Mouse (Mus musculus) intestine, postnatal 0 days (tissue): ENCODE results near the gene Phc2. TPM values are rescaled to one million over a fixed set of nuclear protein-coding genes. Genes with fewer than 3 reads are reported as not detected.

Experiments used
- ATAC-seq: fragments of 200-750 bp; cut with Nextera tagmentation; 2 replicates; pipeline ENCODE4 v1.8.0; 2017; ENCODE audit warnings: mild to moderate bottlenecking, moderate TSS enrichment, moderate library complexity
- H3K27ac ChIP-seq: fragments of 300-500 bp; sonication (generic); 2 replicates; pipeline ENCODE4 v1.5.1; 2014; ENCODE audit warnings: mild to moderate bottlenecking, low read depth, low read length, moderate library complexity
- H3K27me3 ChIP-seq: fragments of 300-500 bp; sonication (generic); replicated peaks from 2 replicates; pipeline ENCODE4 v1.6.1; 2014; ENCODE audit warnings: low read length, mixed read lengths; ENCODE audit not compliant: control insufficient read depth, insufficient read depth
- H3K36me3 ChIP-seq: fragments of 300-500 bp; sonication (generic); 2 replicates; pipeline ENCODE4 v1.6.1; 2014; ENCODE audit warnings: mild to moderate bottlenecking, moderate library complexity; ENCODE audit not compliant: control insufficient read depth, insufficient read depth
- H3K4me1 ChIP-seq: fragments of 300-500 bp; sonication (generic); replicated peaks from 2 replicates; pipeline ENCODE4 v1.6.1; 2014; ENCODE audit warnings: antibody characterized with exemption, low read length, mixed read lengths; ENCODE audit not compliant: control insufficient read depth, insufficient read depth
- H3K4me2 ChIP-seq: fragments of 300-500 bp; sonication (generic); replicated peaks from 2 replicates; pipeline ENCODE4 v1.6.1; 2014; ENCODE audit warnings: low read depth, mild to moderate bottlenecking, moderate library complexity
- H3K4me3 ChIP-seq: fragments of 300-500 bp; sonication (generic); 2 replicates; pipeline ENCODE4 v1.5.1; 2014; ENCODE audit warnings: low read depth, low read length
- H3K9ac ChIP-seq: fragments of 300-500 bp; sonication (generic); 2 replicates; pipeline ENCODE4 v1.6.1; 2014; ENCODE audit warnings: mild to moderate bottlenecking, low read depth, low read length
- H3K9me3 ChIP-seq: fragments of 300-500 bp; sonication (generic); 2 replicates; pipeline ENCODE4 v1.6.1; 2016; ENCODE audit warnings: mixed run types; ENCODE audit not compliant: control insufficient read depth
- CTCF ChIP-seq: sonication (generic); IDR thresholded peaks from 2 replicates; pipeline ENCODE4 v1.5.1; 2016; ENCODE audit warnings: low read depth, mild to moderate bottlenecking, control low read depth, antibody characterized with exemption, moderate library complexity
- WGBS: fragments of 180-500 bp; shearing (Covaris S2); extraction: QIAGEN DNeasy Blood & Tissue Kit; methylation state at CpG from one replicate; pipeline ENCODE4 v1.1.7; 2014; 5-methylcytosine and 5-hydroxymethylcytosine counted together
- polyA plus RNA-seq: library from polyadenylated mRNA; unstranded; fragments of >200 nt; fragmentation: Nextera tagmentation; extraction: Ambion mirVana; gene quantifications from 2 replicates; pipeline ENCODE4 v1.2.1, GENCODE M21; 2015

Phc2 gene
- polyA plus RNA-seq, 1 experiment from 2014 or later: 25.4 TPM

DNA sequence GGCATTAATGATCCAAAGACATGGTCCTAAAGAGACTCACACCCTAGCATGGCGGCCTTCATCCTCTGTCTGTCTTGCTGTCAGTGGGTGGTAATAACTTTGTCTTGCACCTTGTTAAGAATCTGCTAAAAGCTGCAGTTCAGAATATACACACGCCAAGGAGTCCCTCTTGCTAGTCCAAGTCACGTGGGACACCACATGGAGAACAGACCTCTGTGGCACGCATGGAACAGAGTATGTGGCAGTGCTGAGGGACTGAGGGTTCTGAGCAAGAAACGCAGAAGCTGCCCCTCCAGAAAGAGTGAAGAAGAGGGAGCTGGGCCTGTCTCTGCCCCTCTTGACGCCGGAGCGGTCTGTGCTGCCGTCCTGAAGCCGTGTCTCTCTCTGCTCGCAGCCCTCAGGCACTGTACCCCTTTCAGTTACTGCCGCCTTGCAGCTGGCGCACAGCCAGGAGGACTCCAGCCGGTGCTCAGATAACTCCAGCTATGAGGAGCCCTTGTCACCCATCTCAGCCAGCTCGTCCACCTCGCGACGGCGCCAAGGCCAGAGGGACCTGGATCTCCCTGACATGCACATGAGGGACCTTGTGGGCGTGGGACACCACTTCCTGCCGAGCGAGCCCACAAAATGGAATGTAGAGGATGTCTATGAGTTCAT is 93.2 kb downstream of the Phc2 start:
- Histone ChIP-seq H3K27me3 (no peaks in the 10 kb centered on the region), H3K4me3 (no peak overlapping the region), H3K27ac (no peak overlapping the region; the same call in 1 of the 2 replicates), H3K4me2 (no peak overlapping the region), H3K9me3 (no peaks in the 10 kb centered on the region), H3K36me3 (peaks cover 92% of the 10 kb centered on the region), H3K9ac (no peak overlapping the region), H3K4me1 (no peaks in the 10 kb centered on the region)
- no peak for ATAC-seq
- no peak for TF ChIP-seq CTCF
- 75% methylated on average over 22 of the region's 22 CpGs for whole genome bisulfite sequencing

DNA sequence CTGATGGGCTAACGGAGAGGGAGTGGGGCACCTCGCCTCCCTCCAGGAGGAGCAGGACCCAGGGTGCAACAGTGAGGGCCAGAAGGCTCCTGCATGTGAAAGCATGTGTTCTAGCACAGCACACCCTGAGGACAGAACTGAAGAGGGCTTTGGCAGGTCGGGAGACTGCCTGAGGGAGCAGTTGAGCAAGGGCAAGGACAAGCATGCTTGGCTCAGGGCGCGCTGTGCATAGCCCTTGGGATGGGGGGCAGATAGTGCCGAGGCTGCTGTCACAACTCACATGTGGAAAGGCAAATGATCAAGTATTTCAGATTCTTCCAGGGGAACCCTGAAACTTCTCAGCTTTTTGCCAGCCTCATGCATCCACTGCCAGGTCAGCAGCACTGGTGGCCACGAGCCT is 93.8 kb downstream of the Phc2 start:
- Histone ChIP-seq H3K27ac (no peak overlapping the region), H3K4me1 (no peaks in the 10 kb centered on the region), H3K4me3 (no peak overlapping the region), H3K9ac (no peak overlapping the region), H3K9me3 (no peaks in the 10 kb centered on the region), H3K36me3 (peaks cover 92% of the 10 kb centered on the region), H3K4me2 (no peak overlapping the region), H3K27me3 (no peaks in the 10 kb centered on the region)
- 94% methylated on average over 7 of the region's 7 CpGs for WGBS
- no peak for ATAC-seq
- no peak for TF ChIP-seq CTCF

DNA sequence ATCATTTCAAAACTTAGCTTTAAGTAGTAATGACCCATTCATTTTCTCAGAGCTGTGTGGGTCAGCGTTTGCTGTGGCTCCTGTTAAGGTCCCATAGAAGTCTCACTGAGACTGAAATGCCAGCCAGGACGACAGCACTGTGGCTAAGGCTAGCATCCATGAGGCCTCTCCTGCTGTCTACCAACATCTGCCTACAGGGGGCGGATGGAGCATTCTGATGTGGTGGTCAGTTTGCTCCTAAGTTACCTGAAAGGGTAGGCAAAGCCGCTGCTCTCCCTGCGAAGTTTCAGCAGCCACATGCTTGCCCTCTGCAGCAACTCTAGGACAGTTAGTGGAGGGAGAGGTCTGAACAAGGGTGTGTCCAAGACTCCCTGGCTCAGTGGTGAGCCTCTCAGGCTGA is 96.5 kb downstream of the Phc2 start:
- no peaks in the 10 kb centered on the region for H3K27me3 ChIP-seq

DNA sequence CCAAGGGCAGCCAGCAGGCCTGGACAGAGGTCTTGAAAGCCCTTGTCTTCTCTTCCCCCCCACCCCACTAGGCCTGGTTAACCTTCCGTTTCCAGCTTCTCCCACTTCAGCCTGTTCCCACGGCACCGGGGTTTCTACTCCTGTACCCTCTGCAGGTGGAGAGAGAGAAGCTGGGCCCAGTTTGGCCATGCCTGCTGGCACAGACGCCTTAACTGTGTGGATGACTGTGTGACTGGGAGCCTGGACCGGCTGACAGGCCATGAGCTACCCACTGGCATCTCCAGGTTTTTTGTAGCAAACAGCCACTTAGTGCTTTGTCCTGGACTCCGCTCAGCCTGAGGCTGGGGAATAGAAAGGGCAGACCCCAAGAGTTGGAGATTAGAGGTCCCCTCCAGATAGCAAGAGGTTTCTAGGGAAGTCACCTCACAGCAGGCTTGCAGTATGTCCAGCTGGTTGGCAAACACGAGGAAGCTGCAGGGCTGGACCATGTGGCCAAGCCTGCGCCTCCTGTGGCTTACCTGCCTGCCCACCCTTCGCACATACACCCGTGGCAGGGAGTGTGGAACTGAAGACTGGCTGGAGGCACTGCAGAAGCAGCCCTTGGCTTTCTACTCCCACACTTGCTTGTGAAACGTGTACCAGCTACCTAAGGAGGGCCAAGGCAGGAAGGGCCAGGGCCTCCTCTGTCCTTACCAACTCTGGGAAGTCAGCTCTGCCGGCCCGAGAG is 97.7 kb downstream of the Phc2 start:
- Histone ChIP-seq H3K27ac (no peak overlapping the region), H3K36me3 (peaks cover 67% of the 10 kb centered on the region), H3K4me1 (no peaks in the 10 kb centered on the region), H3K27me3 (no peaks in the 10 kb centered on the region), H3K9ac (no peak overlapping the region), H3K4me3 (no peak overlapping the region), H3K4me2 (no peak overlapping the region), H3K9me3 (no peaks in the 10 kb centered on the region)
- TF ChIP-seq CTCF: no peak
- 91% methylated on average over 13 of the region's 13 CpGs for WGBS
- no peak for ATAC-seq

More for the DNA sequence above, 96.5 kb downstream of the Phc2 start:
- Histone ChIP-seq H3K36me3 (peaks cover 78% of the 10 kb centered on the region), H3K4me2 (no peak overlapping the region), H3K9me3 (no peaks in the 10 kb centered on the region), H3K4me3 (no peak overlapping the region), H3K27ac (no peak overlapping the region), H3K4me1 (no peaks in the 10 kb centered on the region), H3K9ac (no peak overlapping the region)
- no peak for ATAC-seq
- 58% methylated on average over 5 of the region's 5 CpGs for WGBS
- TF ChIP-seq CTCF: peak; percentile 59

DNA sequence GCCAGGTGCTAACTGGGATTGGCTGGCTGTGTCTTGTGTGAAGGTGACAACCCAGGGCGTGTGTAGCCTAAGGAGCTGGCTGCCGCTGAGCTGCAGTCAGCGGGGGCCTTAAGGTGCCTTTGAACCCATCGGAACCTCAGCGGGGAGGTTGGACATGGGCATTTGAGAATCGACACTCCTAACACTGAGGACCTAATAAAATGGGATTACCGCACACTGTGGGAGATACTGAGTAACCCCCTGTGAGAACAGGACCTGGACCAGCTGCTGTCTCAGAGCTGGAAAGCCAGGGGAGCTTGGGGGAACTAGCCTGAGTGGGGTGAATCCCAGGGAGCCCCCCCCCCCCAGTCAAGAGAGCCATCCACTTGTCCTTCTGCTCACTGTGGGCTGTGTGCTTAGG is 99.1 kb downstream of the Phc2 start:
- Histone ChIP-seq H3K4me2 (no peak overlapping the region), H3K9me3 (no peaks in the 10 kb centered on the region), H3K4me3 (no peak overlapping the region), H3K27me3 (no peaks in the 10 kb centered on the region), H3K4me1 (no peaks in the 10 kb centered on the region), H3K27ac (0 out of 2 replicates have a peak overlapping the region, but pooled peaks have one; percentile 7), H3K36me3 (peaks cover 53% of the 10 kb centered on the region), H3K9ac (no peak overlapping the region)
- TF ChIP-seq CTCF: no peak
- no peak for ATAC-seq
- whole genome bisulfite sequencing: 89% methylated on average over 7 of the region's 7 CpGs

DNA sequence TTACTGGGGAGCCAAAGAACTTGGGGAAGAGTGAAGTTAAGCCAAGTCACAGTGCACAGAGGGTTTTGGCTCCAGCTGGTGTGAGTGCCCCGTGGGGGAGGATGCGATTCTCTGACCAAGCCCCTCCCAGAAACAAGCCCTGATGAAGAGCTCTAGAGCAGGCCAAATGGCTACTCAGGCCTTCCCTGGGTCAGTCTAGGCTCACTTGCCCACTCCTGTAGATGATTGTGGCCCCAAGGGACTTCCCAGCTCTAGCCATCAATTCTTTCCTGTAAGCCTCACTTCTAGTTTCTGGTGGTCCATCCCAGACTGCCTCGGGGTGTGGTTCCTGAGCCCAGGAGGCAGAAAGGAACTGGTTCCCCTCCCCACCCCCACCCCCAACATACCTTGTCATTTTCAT is 100.6 kb downstream of the Phc2 start, which contains the start of gene A3galt2:
TSS of gene A3galt2 (plus strand) at position 301 of the 400 bp plus-strand sequence.
- H3K27ac ChIP-seq: no peak within 1 kb of the TSS
- no peak for TF ChIP-seq CTCF
- no peak for ATAC-seq
- WGBS: 65% methylated on average over 3 of the region's 3 CpGs
- no peak within 1 kb of the TSS for H3K4me2 ChIP-seq
- H3K4me3 ChIP-seq: no peak within 1 kb of the TSS
- H3K4me1 ChIP-seq: no peaks in the 10 kb centered on the region
- no peak within 1 kb of the TSS for H3K9ac ChIP-seq
- H3K9me3 ChIP-seq: no peaks in the 10 kb centered on the region
- peaks cover 40% of the 10 kb centered on the region for H3K36me3 ChIP-seq
- H3K27me3 ChIP-seq: no peaks in the 10 kb centered on the region
